Mouse (Mus musculus) embryonic facial prominence, embryonic 14.5 days (tissue): ENCODE data around the gene Bbs4. TPM values are rescaled to one million over a fixed set of nuclear protein-coding genes. Genes with fewer than 3 reads are reported as not detected.

Experiments
- ATAC-seq: fragments of 200-750 bp; cut with Nextera tagmentation; 2 replicates; pipeline ENCODE4 v1.8.0; 2017; ENCODE audit warnings: low read depth, moderate number of reproducible peaks, moderate TSS enrichment
- DNase-seq: peaks from one replicate; pipeline ENCODE4 v3.0.0-alpha.2; 2015; ENCODE audit warnings: low spot score
- H3K27ac ChIP-seq: fragments of 300-500 bp; sonication (generic); replicated peaks from 2 replicates; pipeline ENCODE4 v1.5.1; 2014; ENCODE audit warnings: low read depth, mild to moderate bottlenecking, low read length, moderate library complexity
- H3K27me3 ChIP-seq: fragments of 300-500 bp; sonication (generic); replicated peaks from 2 replicates; pipeline ENCODE4 v1.6.1; 2014; ENCODE audit warnings: low read length; ENCODE audit not compliant: control insufficient read depth, insufficient read depth
- H3K36me3 ChIP-seq: fragments of 300-500 bp; sonication (generic); 2 replicates; pipeline ENCODE4 v1.6.1; 2014; ENCODE audit warnings: low read length, mixed read lengths; ENCODE audit not compliant: control insufficient read depth, insufficient read depth
- H3K4me1 ChIP-seq: fragments of 300-500 bp; sonication (generic); 2 replicates; pipeline ENCODE4 v1.6.1; 2014; ENCODE audit warnings: antibody characterized with exemption, low read length; ENCODE audit not compliant: control insufficient read depth, insufficient read depth
- H3K4me2 ChIP-seq: fragments of 300-500 bp; sonication (generic); 2 replicates; pipeline ENCODE4 v1.6.1; 2014; ENCODE audit warnings: low read depth, mild to moderate bottlenecking, low read length, moderate library complexity, mixed read lengths
- H3K4me3 ChIP-seq: fragments of 300-500 bp; sonication (generic); 2 replicates; pipeline ENCODE4 v1.5.1; 2014; ENCODE audit warnings: low read depth, mild to moderate bottlenecking, low read length
- H3K9ac ChIP-seq: fragments of 300-500 bp; sonication (generic); 2 replicates; pipeline ENCODE4 v1.6.1; 2014; ENCODE audit warnings: low read depth, mild to moderate bottlenecking, low read length, moderate library complexity, mixed read lengths
- H3K9me3 ChIP-seq: fragments of 300-500 bp; sonication (generic); 2 replicates; pipeline ENCODE4 v1.6.1; 2016; ENCODE audit warnings: low read length; ENCODE audit not compliant: control insufficient read depth
- WGBS: fragments of 180-500 bp; shearing (Covaris S2); extraction: QIAGEN DNeasy Blood & Tissue Kit; methylation state at CpG from one replicate; pipeline ENCODE4 v1.1.7; 2014; 5-methylcytosine and 5-hydroxymethylcytosine counted together
- polyA plus RNA-seq: library from polyadenylated mRNA; unstranded; fragments of >200 nt; fragmentation: Nextera tagmentation; extraction: Ambion mirVana; gene quantifications from 2 replicates; pipeline ENCODE4 v1.2.1, GENCODE M21; 2014

The Bbs4 gene
- polyA plus RNA-seq, 1 experiment from 2014 or later: 14.2 TPM

- H3K9me3 ChIP-seq: no peaks in the 10 kb centered on the region
- H3K4me3 ChIP-seq: no peak overlapping the region
- H3K9ac ChIP-seq: no peak overlapping the region
- 86% methylated on average over 3 of the region's 3 CpGs for WGBS
- peaks cover 4% of the 10 kb centered on the region; the same call in 1 of the 2 replicates for H3K4me1 ChIP-seq
- H3K36me3 ChIP-seq: peaks cover 43% of the 10 kb centered on the region
- DNase-seq (no peak), ATAC-seq (no peak)
- no peak overlapping the region for H3K4me2 ChIP-seq
- no peaks in the 10 kb centered on the region for H3K27me3 ChIP-seq
- H3K27ac ChIP-seq: no peak overlapping the region
Measured at GRCm38 (mm10) chr9:59316206-59316605, 37.1 kb downstream of the Bbs4 start.

GRCm38 (mm10) chr9:59311284-59311670 is 42.0 kb downstream of the Bbs4 start:
- peak; percentile 41 for DNase-seq
- no peak for ATAC-seq
- no peak overlapping the region for H3K9ac ChIP-seq
- peak overlapping the region; percentile 48; the same call in 1 of the 2 replicates for H3K27ac ChIP-seq
- H3K27me3 ChIP-seq: no peaks in the 10 kb centered on the region
- H3K36me3 ChIP-seq: peaks cover 49% of the 10 kb centered on the region
- 42% methylated on average over 3 of the region's 3 CpGs for WGBS
- H3K9me3 ChIP-seq: no peaks in the 10 kb centered on the region
- peaks cover 10% of the 10 kb centered on the region; the same call in 1 of the 2 replicates for H3K4me1 ChIP-seq
- H3K4me2 ChIP-seq: no peak overlapping the region
- H3K4me3 ChIP-seq: no peak overlapping the region

GRCm38 (mm10) chr9:59310582-59311283 is 42.6 kb downstream of the Bbs4 start:
- DNase-seq: no peak
- peaks cover 49% of the 10 kb centered on the region for H3K36me3 ChIP-seq
- ATAC-seq: peak; percentile 12; the same call in 1 of the 2 replicates

DNA sequence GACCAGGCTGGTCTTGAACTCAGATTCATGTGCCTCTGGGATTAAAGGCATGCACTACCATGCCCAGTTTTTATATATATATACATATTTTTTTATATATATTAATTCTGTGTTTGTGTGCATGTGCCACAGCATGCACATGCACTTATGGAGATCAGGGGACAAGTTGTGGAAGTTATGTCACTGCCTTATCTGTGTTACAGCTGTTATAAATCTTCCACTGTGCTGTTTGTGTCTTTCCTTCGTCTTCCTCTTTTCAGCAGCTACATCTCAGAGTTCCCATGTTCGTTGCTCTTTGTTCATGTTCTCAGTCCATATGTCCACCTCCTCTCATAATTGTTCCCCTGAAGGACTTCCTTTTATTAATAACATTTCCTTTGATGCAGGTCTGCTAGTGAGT is 45.4 kb downstream of the Bbs4 start:
- no peak overlapping the region for H3K4me3 ChIP-seq
- H3K27ac ChIP-seq: no peak overlapping the region
- H3K27me3 ChIP-seq: no peaks in the 10 kb centered on the region
- WGBS: 56% methylated on average over 2 of the region's 2 CpGs
- H3K36me3 ChIP-seq: peaks cover 36% of the 10 kb centered on the region
- H3K9ac ChIP-seq: no peak overlapping the region
- DNase-seq (no peak), ATAC-seq (no peak)
- H3K4me2 ChIP-seq: no peak overlapping the region
- no peaks in the 10 kb centered on the region for H3K9me3 ChIP-seq
- H3K4me1 ChIP-seq: peaks cover 10% of the 10 kb centered on the region; the same call in 1 of the 2 replicates

More at GRCm38 (mm10) chr9:59310582-59311283, 42.6 kb downstream of the Bbs4 start:
- no peak overlapping the region for H3K9ac ChIP-seq
- no peak overlapping the region for H3K4me2 ChIP-seq
- no peak overlapping the region for H3K4me3 ChIP-seq
- H3K27ac ChIP-seq: peak overlapping the region; percentile 48
- H3K9me3 ChIP-seq: no peaks in the 10 kb centered on the region
- H3K27me3 ChIP-seq: no peaks in the 10 kb centered on the region
- 66% methylated on average over 8 of the region's 8 CpGs for WGBS
- H3K4me1 ChIP-seq: peaks cover 10% of the 10 kb centered on the region; the same call in 1 of the 2 replicates

DNA sequence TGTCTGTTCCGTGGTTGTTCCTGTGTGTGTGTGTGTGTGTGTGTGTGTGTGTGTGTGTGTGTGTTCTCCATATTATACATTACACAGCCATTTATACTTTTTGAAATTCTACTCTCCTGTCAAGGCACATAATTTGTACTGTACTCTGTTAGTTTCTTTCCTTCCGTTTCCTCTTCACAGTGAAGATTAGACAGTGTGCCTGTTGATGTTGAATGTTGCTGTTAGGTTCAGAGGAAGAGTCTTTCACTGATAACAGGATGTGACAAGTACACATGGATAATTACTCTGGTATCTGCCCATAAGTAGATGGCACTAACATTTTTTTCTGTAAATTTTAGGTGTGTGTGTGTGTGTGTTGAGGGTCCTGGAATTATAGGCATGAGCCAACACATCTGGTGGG is 56.9 kb downstream of the Bbs4 start:
- Histone ChIP-seq H3K36me3 (peaks cover 22% of the 10 kb centered on the region), H3K4me3 (no peak overlapping the region), H3K4me2 (no peak overlapping the region), H3K9me3 (no peaks in the 10 kb centered on the region), H3K9ac (no peak overlapping the region), H3K4me1 (peaks cover 6% of the 10 kb centered on the region), H3K27ac (no peak overlapping the region), H3K27me3 (no peaks in the 10 kb centered on the region)
- WGBS: 80% methylated on average over 2 of the region's 2 CpGs
- DNase-seq: no peak
- no peak for ATAC-seq

- ATAC-seq (no peak), DNase-seq (no peak)
- H3K9ac ChIP-seq: peak overlapping the region; percentile 93
Measured at GRCm38 (mm10) chr9:59292493-59292875, 60.8 kb downstream of the Bbs4 start.

DNA sequence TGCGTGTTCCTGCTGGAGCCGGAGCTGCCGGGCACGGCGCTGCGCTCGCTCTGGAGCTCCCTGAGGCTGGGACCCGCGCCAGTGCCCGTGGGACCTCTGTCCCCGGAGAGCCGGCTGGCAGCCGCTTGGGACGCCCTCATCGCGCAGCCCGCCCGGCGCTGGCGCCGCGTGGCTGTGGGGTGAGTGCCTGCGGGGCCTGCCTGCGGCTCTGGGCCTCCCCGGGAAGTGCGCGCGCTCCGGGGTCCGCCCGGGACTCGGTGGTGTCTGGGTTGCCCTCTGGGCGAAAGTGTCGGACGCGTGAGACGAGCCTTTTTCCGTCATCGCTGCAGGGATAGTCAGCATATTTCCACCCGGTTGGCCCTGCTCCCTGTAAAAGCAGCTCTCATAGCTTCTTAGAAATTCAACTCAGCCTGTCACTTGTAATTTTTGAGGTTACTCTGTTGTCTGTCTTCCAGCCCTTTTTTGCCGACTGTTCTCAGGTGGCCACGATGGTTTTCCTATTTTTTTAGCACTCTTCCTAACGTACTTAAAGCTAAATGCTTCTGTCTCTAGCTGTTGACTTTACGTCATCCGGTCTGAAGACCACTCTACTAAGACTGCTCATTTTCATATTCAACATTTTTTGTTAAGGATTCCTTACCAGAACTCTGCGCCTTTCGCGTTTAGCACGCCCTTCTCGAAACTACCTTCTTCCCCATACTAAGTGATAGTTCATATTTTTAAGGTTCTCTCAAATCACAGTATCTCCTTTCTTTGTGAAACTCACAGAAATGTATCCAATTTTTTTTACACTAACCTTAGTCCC is 61.4 kb downstream of the Bbs4 start:
- Histone ChIP-seq H3K27me3 (no peaks in the 10 kb centered on the region), H3K9ac (peak overlapping the region; percentile 93), H3K36me3 (no peaks in the 10 kb centered on the region), H3K4me3 (peak overlapping the region; percentile 85), H3K27ac (peak overlapping the region; percentile 93), H3K4me2 (peak overlapping the region; percentile 77), H3K9me3 (no peaks in the 10 kb centered on the region), H3K4me1 (peaks cover 36% of the 10 kb centered on the region)
- WGBS: 1% methylated on average over 27 of the region's 50 CpGs
- ATAC-seq: peak; percentile 70
- DNase-seq: peak; percentile 45

More at GRCm38 (mm10) chr9:59292493-59292875, 60.8 kb downstream of the Bbs4 start:
- peak overlapping the region; percentile 77 for H3K4me2 ChIP-seq
- H3K36me3 ChIP-seq: no peaks in the 10 kb centered on the region
- no peaks in the 10 kb centered on the region for H3K27me3 ChIP-seq
- WGBS: 38% methylated on average over 3 of the region's 3 CpGs
- peak overlapping the region; percentile 85 for H3K4me3 ChIP-seq
- H3K27ac ChIP-seq: peak overlapping the region; percentile 93; the same call in 1 of the 2 replicates
- peaks cover 36% of the 10 kb centered on the region for H3K4me1 ChIP-seq
- H3K9me3 ChIP-seq: no peaks in the 10 kb centered on the region

- peak within 1 kb of the TSS; percentile 77 for H3K4me2 ChIP-seq
- no peaks in the 10 kb centered on the region for H3K9me3 ChIP-seq
- H3K27ac ChIP-seq: peak within 1 kb of the TSS; percentile 93
- H3K27me3 ChIP-seq: no peaks in the 10 kb centered on the region
- peak within 1 kb of the TSS; percentile 93 for H3K9ac ChIP-seq
- H3K4me1 ChIP-seq: peaks cover 36% of the 10 kb centered on the region
- ATAC-seq (peak; percentile 98), DNase-seq (peak; percentile 99)
- 2% methylated on average over 44 of the region's 58 CpGs for WGBS
- no peaks in the 10 kb centered on the region for H3K36me3 ChIP-seq
- H3K4me3 ChIP-seq: peak within 1 kb of the TSS; percentile 85
Measured at GRCm38 (mm10) chr9:59290957-59291687, 62.2 kb downstream of the Bbs4 start, which contains the start of gene Adpgk. Gene Adpgk (plus strand): TSS chr9:59291558.
